Mouse (Mus musculus) hindbrain, embryonic 12.5 days (tissue): ENCODE results near the gene Grk6. TPM values are rescaled to one million over a fixed set of nuclear protein-coding genes. Genes with fewer than 3 reads are reported as not detected.

ENCODE experiments used
- ATAC-seq: fragments of 200-750 bp; cut with Nextera tagmentation; 2 replicates; pipeline ENCODE4 v1.8.0; 2017; ENCODE audit warnings: moderate TSS enrichment; ENCODE audit not compliant: low FRiP score
- H3K27ac ChIP-seq: fragments of 300-500 bp; sonication (generic); 2 replicates; pipeline ENCODE4 v1.5.1; 2016; ENCODE audit warnings: mild to moderate bottlenecking
- H3K27me3 ChIP-seq: fragments of 300-500 bp; sonication (generic); 2 replicates; pipeline ENCODE4 v1.6.1; 2016; ENCODE audit warnings: mild to moderate bottlenecking
- H3K36me3 ChIP-seq: fragments of 300-500 bp; sonication (generic); 2 replicates; pipeline ENCODE4 v1.6.1; 2016; ENCODE audit warnings: mild to moderate bottlenecking
- H3K4me1 ChIP-seq: fragments of 300-500 bp; sonication (generic); 2 replicates; pipeline ENCODE4 v1.6.1; 2016
- H3K4me2 ChIP-seq: fragments of 300-500 bp; sonication (generic); replicated peaks from 2 replicates; pipeline ENCODE4 v1.6.1; 2016; ENCODE audit warnings: mild to moderate bottlenecking
- H3K4me3 ChIP-seq: fragments of 300-500 bp; sonication (generic); 2 replicates; pipeline ENCODE4 v1.5.1; 2016; ENCODE audit warnings: mild to moderate bottlenecking
- H3K9ac ChIP-seq: fragments of 300-500 bp; sonication (generic); 2 replicates; pipeline ENCODE4 v1.6.1; 2016; ENCODE audit warnings: mild to moderate bottlenecking, moderate library complexity
- H3K9me3 ChIP-seq: fragments of 300-500 bp; sonication (generic); replicated peaks from 2 replicates; pipeline ENCODE4 v1.6.1; 2016; ENCODE audit warnings: mild to moderate bottlenecking
- WGBS: fragments of 180-500 bp; shearing (Covaris S2); methylation state at CpG from one replicate; pipeline ENCODE4 v1.1.7; 2016; 5-methylcytosine and 5-hydroxymethylcytosine counted together
- polyA plus RNA-seq: library from polyadenylated mRNA; unstranded; fragments of >200 nt; fragmentation: Nextera tagmentation; extraction: Ambion mirVana; gene quantifications from 2 replicates; pipeline ENCODE4 v1.2.1, GENCODE M21; 2016

The Grk6 gene
- polyA plus RNA-seq, 1 experiment from 2014 or later = 54.4 TPM

- Histone ChIP-seq H3K9me3 (no peaks in the 10 kb centered on the region), H3K9ac (no peak overlapping the region), H3K36me3 (no peaks in the 10 kb centered on the region), H3K4me2 (no peak overlapping the region), H3K4me1 (peaks cover 6% of the 10 kb centered on the region), H3K27ac (no peak overlapping the region), H3K4me3 (no peak overlapping the region), H3K27me3 (peaks cover 29% of the 10 kb centered on the region; the same call in 1 of the 2 replicates)
- 79% methylated on average over 13 of the region's 13 CpGs for WGBS
- ATAC-seq = no peak
Measured at GRCm38 (mm10) chr13:55412643-55413307, 32.1 kb upstream of the Grk6 start.

DNA sequence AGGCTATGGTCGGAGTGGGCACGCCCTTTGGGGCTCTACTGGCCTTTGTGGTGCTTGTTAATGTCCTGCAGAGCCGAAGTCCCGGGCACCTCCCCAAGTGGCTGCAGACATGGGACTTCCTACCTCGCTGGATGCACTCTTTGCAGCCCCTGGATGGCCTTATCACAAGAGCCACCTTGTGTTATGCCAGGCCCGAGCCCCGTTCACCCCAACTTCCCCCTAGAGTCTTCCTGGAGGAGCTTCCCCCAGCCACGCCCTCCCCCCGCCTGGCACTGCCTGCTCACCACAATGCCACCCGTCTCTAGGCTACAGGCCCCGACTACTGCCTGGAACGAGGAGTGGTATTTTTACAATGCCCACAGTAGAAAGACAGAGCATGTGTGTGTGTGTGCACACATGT is 31.5 kb upstream of the Grk6 start:
- H3K27me3 ChIP-seq = peaks cover 34% of the 10 kb centered on the region
- H3K4me1 ChIP-seq = peaks cover 6% of the 10 kb centered on the region
- ATAC-seq = no peak

DNA sequence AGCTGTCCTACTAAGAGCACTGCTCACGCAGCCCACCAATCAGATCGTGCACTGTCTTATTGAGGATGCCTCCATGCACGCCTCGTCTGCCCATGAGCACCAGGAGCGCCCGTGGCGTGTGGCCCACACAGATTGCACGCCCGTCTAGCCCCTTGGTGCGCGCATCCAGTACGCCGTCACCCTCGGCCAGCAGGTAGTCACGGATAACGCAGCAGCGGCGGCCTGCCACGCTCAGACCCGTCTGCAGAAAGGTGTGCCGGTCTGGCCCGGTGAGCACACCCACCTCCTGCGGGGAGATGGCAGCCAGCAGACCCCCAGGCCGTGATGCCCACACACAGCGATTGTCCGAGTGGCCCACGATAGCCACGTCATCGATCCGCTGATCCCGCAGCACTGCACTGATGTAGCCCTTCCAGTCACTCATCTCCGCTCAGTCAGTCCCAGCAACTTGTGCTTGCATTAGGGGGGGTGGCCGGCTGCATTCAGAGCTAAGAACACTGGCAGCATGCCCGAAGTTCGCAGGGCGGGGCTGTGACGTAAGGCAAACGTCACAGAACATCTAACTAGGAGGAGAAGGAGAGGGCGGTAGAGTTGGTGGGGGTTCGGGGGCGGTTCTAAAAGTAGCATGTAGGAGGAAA is 30.0 kb upstream of the Grk6 start, which contains the start of gene Pfn3:
TSS of gene Pfn3 (minus strand) at position 490 of the 638 bp plus-strand sequence.
- Histone ChIP-seq H3K9me3 (no peaks in the 10 kb centered on the region), H3K9ac (peak within 1 kb of the TSS; percentile 44; the same call in 1 of the 2 replicates), H3K4me2 (peak within 1 kb of the TSS; percentile 63), H3K27me3 (peaks cover 48% of the 10 kb centered on the region), H3K27ac (no peak within 1 kb of the TSS), H3K4me3 (peak within 1 kb of the TSS; percentile 34), H3K4me1 (peaks cover 6% of the 10 kb centered on the region), H3K36me3 (no peaks in the 10 kb centered on the region)
- peak; percentile 65 for ATAC-seq
- WGBS = 10% methylated on average over 41 of the region's 41 CpGs

More for the DNA sequence above, 31.5 kb upstream of the Grk6 start:
- Histone ChIP-seq H3K9ac (no peak overlapping the region), H3K4me2 (no peak overlapping the region), H3K9me3 (no peaks in the 10 kb centered on the region), H3K4me3 (no peak overlapping the region), H3K36me3 (no peaks in the 10 kb centered on the region), H3K27ac (no peak overlapping the region)
- whole genome bisulfite sequencing = 83% methylated on average over 12 of the region's 12 CpGs

DNA sequence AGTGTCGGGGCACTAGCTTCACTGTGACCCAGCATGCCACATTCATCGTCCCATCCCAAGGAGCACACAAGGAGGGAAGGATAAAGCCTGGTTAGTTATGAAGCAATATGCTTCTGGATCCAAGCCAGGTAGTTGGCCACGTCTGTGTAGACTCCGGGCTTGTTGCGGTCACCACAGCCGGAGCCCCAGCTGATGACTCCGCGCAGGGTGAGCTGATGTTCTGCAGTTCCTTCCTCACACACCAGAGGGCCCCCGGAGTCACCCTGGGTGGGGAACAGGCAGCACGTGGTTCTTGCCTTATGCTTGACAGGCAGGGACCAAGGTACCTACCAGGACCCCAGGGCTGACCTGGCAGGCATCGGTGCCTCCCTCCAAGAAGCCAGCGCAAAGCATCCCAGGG is 26.9 kb upstream of the Grk6 start:
- Histone ChIP-seq H3K9me3 (no peaks in the 10 kb centered on the region), H3K4me2 (peak overlapping the region; percentile 27; the same call in 1 of the 2 replicates), H3K9ac (peak overlapping the region; percentile 13; the same call in 1 of the 2 replicates), H3K4me3 (no peak overlapping the region), H3K27ac (no peak overlapping the region), H3K4me1 (peaks cover 16% of the 10 kb centered on the region), H3K36me3 (no peaks in the 10 kb centered on the region), H3K27me3 (peaks cover 76% of the 10 kb centered on the region)
- peak; percentile 38; the same call in 1 of the 2 replicates for ATAC-seq
- WGBS = 11% methylated on average over 12 of the region's 12 CpGs

- no peak overlapping the region for H3K9ac ChIP-seq
- no peak overlapping the region for H3K4me3 ChIP-seq
- no peak for ATAC-seq
- no peak overlapping the region for H3K4me2 ChIP-seq
- H3K27me3 ChIP-seq = peaks cover 72% of the 10 kb centered on the region
- 86% methylated on average over 5 of the region's 5 CpGs for WGBS
- no peaks in the 10 kb centered on the region for H3K36me3 ChIP-seq
- H3K27ac ChIP-seq = no peak overlapping the region
- H3K9me3 ChIP-seq = no peaks in the 10 kb centered on the region
- H3K4me1 ChIP-seq = peaks cover 16% of the 10 kb centered on the region
Measured at GRCm38 (mm10) chr13:55419142-55419541, 25.7 kb upstream of the Grk6 start.

DNA sequence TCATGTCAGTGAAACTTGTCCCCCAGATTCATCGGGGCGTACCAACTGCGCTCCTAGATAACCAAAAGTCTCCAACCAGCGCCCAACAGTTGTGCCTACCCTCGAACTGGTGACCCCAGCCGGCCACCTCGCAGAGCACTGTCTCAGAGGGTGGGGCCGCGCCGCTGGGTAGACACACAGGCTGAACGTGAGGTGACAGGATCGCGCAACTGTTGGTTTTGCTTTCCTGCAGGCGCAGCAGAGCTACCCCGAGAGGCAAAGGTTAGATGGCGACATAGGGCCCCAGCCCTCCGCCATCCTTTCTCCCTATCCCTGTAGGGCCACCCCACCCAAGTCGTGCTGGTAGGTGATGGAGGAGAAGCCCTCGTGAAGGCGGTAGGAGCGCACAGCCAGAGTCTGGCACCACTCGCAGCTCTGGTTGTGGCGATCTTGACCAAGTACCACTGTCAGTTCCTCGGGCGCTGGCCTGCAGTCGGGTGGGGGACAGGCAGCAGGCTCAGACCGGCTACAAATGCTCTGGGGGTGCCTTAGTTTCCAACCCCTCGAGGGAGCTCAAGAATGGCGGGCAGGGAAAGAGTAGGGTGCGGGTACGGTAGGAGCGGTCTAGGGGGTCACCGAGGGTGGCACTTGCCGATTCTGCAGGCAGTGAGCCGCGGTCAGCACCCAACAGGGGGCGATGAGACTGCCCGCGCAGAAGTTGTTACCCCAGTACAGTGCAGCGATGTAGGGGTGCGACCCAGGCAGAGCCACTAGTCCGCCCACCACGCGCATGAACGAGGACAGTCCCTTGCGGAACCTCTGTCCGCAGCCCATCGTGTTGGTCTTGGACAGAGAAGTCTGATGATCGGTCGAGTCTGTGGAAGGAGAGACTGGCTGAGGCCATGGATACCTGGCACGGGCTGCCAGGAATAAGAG is 24.6 kb upstream of the Grk6 start:
- Histone ChIP-seq H3K4me2 (no peak overlapping the region), H3K36me3 (no peaks in the 10 kb centered on the region), H3K27me3 (peaks cover 62% of the 10 kb centered on the region), H3K27ac (no peak overlapping the region), H3K9me3 (no peaks in the 10 kb centered on the region), H3K4me3 (no peak overlapping the region), H3K9ac (no peak overlapping the region), H3K4me1 (peaks cover 10% of the 10 kb centered on the region)
- 25% methylated on average over 51 of the region's 51 CpGs for WGBS
- peak; percentile 31; the same call in 1 of the 2 replicates for ATAC-seq

DNA sequence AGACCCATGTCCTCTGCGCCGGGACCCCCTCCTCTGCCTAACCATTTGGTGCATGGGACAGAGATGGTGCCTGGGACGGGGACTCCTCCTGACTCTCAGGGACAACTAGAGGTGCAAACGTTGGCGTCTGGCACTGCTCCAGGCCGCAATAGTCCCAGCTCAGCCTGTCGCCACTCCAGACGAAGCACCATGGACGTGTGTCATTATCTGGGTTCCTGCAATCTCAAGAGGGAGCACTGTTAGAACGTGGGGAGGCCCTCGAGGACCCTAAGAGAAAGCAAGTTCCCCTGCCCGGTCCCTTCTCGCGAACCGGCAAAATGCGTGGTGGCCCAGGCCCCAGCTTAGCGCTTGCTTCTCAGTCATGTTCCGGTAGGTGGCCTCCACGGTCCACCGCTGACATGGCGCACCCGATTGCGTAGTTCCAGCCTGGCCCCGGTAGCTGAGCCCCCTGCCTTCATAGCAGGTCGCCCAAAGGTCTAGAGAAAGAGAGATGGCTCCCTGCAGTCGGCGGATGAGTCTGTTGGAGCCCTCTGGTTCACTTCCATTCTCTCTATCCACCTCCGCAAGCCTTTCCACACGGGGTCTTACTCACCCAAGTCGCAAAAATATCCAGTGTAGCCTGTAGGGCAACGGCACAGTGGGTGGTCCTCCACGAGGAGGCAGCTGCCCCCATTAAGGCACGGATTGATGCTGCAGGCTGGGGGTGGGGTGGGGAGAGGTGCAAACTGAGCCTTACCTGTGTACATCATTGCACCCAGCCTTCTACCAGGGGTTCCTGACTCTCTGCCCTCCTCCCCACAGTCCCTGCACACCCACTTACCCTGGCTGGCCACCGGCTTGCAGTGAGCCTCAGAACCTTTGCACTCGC is 23.7 kb upstream of the Grk6 start:
- Histone ChIP-seq H3K27ac (no peak overlapping the region), H3K27me3 (peaks cover 62% of the 10 kb centered on the region), H3K9ac (peak overlapping the region; percentile 38), H3K4me2 (peak overlapping the region; percentile 45), H3K36me3 (no peaks in the 10 kb centered on the region), H3K9me3 (no peaks in the 10 kb centered on the region), H3K4me3 (peak overlapping the region; percentile 20), H3K4me1 (peaks cover 10% of the 10 kb centered on the region)
- 15% methylated on average over 35 of the region's 35 CpGs for WGBS
- peak; percentile 55 for ATAC-seq

DNA sequence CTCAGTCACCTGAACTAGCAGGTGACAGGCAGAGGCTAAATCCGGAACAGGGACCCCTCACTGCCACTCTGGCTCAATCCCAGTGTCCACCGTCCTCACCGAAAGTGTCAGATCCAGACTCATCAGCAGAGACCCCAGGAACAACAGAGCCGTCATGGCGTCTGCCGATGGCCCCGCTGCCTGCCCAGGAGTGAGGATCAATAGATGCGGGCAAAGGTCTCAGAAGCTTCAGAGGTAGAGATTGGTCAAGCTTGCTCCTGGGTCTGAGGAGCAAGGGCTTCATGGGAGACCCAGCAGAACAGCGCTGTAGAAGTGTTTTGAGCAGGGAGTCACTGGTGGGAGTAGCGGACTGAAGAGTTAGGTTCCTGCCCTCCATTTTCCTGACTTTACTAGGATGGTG is 18.3 kb upstream of the Grk6 start, which contains the start of gene F12:
TSS of gene F12 (minus strand) at position 181 of the 400 bp plus-strand sequence.
- H3K27me3 ChIP-seq = peaks cover 18% of the 10 kb centered on the region
- no peaks in the 10 kb centered on the region; the same call in 1 of the 2 replicates for H3K4me1 ChIP-seq
- H3K9ac ChIP-seq = no peak within 1 kb of the TSS
- H3K4me2 ChIP-seq = no peak within 1 kb of the TSS
- WGBS = 92% methylated on average over 10 of the region's 10 CpGs
- ATAC-seq = no peak
- H3K9me3 ChIP-seq = no peaks in the 10 kb centered on the region
- no peaks in the 10 kb centered on the region for H3K36me3 ChIP-seq
- H3K27ac ChIP-seq = no peak within 1 kb of the TSS
- no peak within 1 kb of the TSS for H3K4me3 ChIP-seq

DNA sequence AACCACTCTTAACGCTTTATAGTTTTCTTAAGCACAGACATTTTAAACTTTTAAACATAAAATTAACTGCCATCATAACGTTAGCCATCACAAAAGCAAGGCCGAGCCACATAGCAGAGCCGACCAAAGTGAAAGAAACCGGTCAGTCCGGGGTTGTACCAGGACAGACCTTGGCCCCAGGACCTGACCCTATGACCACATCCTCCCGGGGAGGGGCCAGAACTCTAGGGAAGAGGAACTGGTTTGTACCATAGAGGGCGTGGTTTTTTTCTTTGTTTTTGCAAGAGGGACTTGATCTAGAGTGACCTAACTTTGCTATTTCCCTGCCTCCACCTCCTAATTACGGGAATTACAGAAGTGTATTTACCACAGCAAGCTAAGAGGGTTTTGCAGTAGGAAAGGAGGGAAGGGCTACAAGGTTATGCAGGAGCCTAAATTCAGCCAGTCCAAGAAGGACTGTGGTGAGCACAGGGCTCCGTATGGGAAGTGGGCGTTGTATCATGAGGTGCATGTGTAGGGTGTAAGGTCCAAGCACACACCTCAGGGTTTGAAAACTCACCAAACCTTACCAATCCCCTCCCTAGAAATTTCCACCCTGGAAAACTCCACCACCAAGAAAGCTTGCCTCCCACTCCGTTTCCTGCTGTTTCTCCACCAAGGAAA is 15.5 kb upstream of the Grk6 start:
- Histone ChIP-seq H3K27me3 (no peaks in the 10 kb centered on the region), H3K4me2 (no peak overlapping the region), H3K9ac (no peak overlapping the region), H3K4me1 (no peaks in the 10 kb centered on the region), H3K9me3 (0 out of 2 replicates have a peak, but pooled peaks cover 6% of the 10 kb centered on the region), H3K27ac (no peak overlapping the region), H3K36me3 (no peaks in the 10 kb centered on the region), H3K4me3 (no peak overlapping the region)
- 77% methylated on average over 12 of the region's 12 CpGs for WGBS
- ATAC-seq = no peak

DNA sequence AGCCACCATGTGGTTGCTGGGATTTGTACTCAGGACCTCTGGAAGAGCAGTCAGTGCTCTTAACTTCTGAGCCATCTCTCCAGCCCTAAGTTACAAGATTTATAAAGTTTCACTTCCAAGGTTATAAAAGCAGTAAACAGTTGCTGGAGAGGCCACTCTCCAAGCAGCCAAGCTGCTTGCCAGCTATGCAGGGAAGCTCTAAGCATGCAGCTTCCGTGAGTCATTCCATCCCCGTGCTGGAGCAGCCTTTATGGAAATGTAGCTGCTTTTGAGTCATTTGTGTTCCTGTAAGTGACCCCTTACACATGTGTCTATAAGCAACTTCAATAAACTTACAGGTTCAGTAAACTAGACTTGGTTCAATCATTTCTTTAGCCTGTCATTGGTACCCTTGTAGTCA is 14.3 kb upstream of the Grk6 start:
- Histone ChIP-seq H3K4me2 (no peak overlapping the region), H3K36me3 (no peaks in the 10 kb centered on the region), H3K27ac (no peak overlapping the region), H3K4me1 (no peaks in the 10 kb centered on the region), H3K4me3 (no peak overlapping the region), H3K9ac (no peak overlapping the region), H3K9me3 (0 out of 2 replicates have a peak, but pooled peaks cover 6% of the 10 kb centered on the region), H3K27me3 (no peaks in the 10 kb centered on the region)
- ATAC-seq = no peak
- WGBS = 75% methylated on average over 2 of the region's 2 CpGs
